Mouse (Mus musculus) kidney, embryonic 14.5 days (tissue): ENCODE data around the gene Thoc5. TPM values are rescaled to one million over a fixed set of nuclear protein-coding genes. Genes with fewer than 3 reads are reported as not detected.

ENCODE experiments used
- ATAC-seq: fragments of 200-750 bp; cut with Nextera tagmentation; 2 replicates; pipeline ENCODE4 v1.8.0; 2017; ENCODE audit warnings: moderate number of reproducible peaks, mild to moderate bottlenecking, moderate TSS enrichment, moderate library complexity; ENCODE audit not compliant: low FRiP score, low TSS enrichment
- H3K27ac ChIP-seq: fragments of 300-500 bp; sonication (generic); 2 replicates; pipeline ENCODE4 v1.5.1; 2014; ENCODE audit warnings: low read depth, mild to moderate bottlenecking, low read length, moderate library complexity, mixed read lengths
- H3K27me3 ChIP-seq: fragments of 300-500 bp; sonication (generic); 2 replicates; pipeline ENCODE4 v1.6.1; 2014; ENCODE audit warnings: mild to moderate bottlenecking, low read length; ENCODE audit not compliant: control insufficient read depth, insufficient read depth
- H3K36me3 ChIP-seq: fragments of 300-500 bp; sonication (generic); 2 replicates; pipeline ENCODE4 v1.6.1; 2014; ENCODE audit warnings: low read length, mixed read lengths; ENCODE audit not compliant: control insufficient read depth, insufficient read depth
- H3K4me1 ChIP-seq: fragments of 300-500 bp; sonication (generic); 2 replicates; pipeline ENCODE4 v1.6.1; 2014; ENCODE audit warnings: low read length, mixed read lengths; ENCODE audit not compliant: control insufficient read depth, insufficient read depth
- H3K4me2 ChIP-seq: fragments of 300-500 bp; sonication (generic); replicated peaks from 2 replicates; pipeline ENCODE4 v1.6.1; 2014; ENCODE audit warnings: low read depth, mild to moderate bottlenecking, low read length
- H3K4me3 ChIP-seq: fragments of 300-500 bp; sonication (generic); 2 replicates; pipeline ENCODE4 v1.5.1; 2014; ENCODE audit warnings: mild to moderate bottlenecking, low read length
- H3K9ac ChIP-seq: fragments of 300-500 bp; sonication (generic); 2 replicates; pipeline ENCODE4 v1.6.1; 2014; ENCODE audit warnings: low read depth, mild to moderate bottlenecking, low read length, moderate library complexity
- H3K9me3 ChIP-seq: fragments of 300-500 bp; sonication (generic); 2 replicates; pipeline ENCODE4 v1.6.1; 2016; ENCODE audit warnings: low read length; ENCODE audit not compliant: control insufficient read depth
- WGBS: fragments of 180-500 bp; shearing (Covaris S2); extraction: QIAGEN DNeasy Blood & Tissue Kit; methylation state at CpG from one replicate; pipeline ENCODE4 v1.1.7; 2014; 5-methylcytosine and 5-hydroxymethylcytosine counted together
- polyA plus RNA-seq: library from polyadenylated mRNA; unstranded; fragments of >200 nt; fragmentation: Nextera tagmentation; extraction: Ambion mirVana; gene quantifications from 2 replicates; pipeline ENCODE4 v1.2.1, GENCODE M21; 2014

The Thoc5 gene
- polyA plus RNA-seq, 1 experiment from 2014 or later: 47.1 TPM

GRCm38 (mm10) chr11:4936243-4936642, 41.1 kb downstream of the Thoc5 start:
- Histone ChIP-seq H3K4me2 (no peak overlapping the region), H3K4me1 (no peaks in the 10 kb centered on the region), H3K9me3 (no peaks in the 10 kb centered on the region), H3K36me3 (no peaks in the 10 kb centered on the region), H3K4me3 (no peak overlapping the region), H3K27me3 (no peaks in the 10 kb centered on the region), H3K9ac (no peak overlapping the region), H3K27ac (no peak overlapping the region)
- no peak for ATAC-seq
- 72% methylated on average over 5 of the region's 5 CpGs for WGBS

GRCm38 (mm10) chr11:4946530-4946929, 51.4 kb downstream of the Thoc5 start:
- Histone ChIP-seq H3K4me3 (peak overlapping the region; percentile 49), H3K4me1 (peaks cover 12% of the 10 kb centered on the region), H3K4me2 (peak overlapping the region; percentile 92), H3K36me3 (no peaks in the 10 kb centered on the region), H3K9ac (no peak overlapping the region), H3K27ac (no peak overlapping the region), H3K27me3 (peaks cover 63% of the 10 kb centered on the region), H3K9me3 (no peaks in the 10 kb centered on the region)
- peak; percentile 29 for ATAC-seq
- 38% methylated on average over 13 of the region's 13 CpGs for WGBS

GRCm38 (mm10) chr11:4946947-4947812, 52.1 kb downstream of the Thoc5 start:
- ATAC-seq: peak; percentile 79
- H3K4me2 ChIP-seq: peak overlapping the region; percentile 92
- H3K27ac ChIP-seq: no peak overlapping the region
- H3K9ac ChIP-seq: peak overlapping the region; percentile 18; the same call in 1 of the 2 replicates
- under 1% methylated on average over 95 of the region's 120 CpGs for WGBS
- H3K9me3 ChIP-seq: no peaks in the 10 kb centered on the region
- H3K27me3 ChIP-seq: peaks cover 67% of the 10 kb centered on the region
- H3K4me1 ChIP-seq: peaks cover 12% of the 10 kb centered on the region
- H3K4me3 ChIP-seq: peak overlapping the region; percentile 49
- H3K36me3 ChIP-seq: no peaks in the 10 kb centered on the region

- Histone ChIP-seq H3K27ac (no peak within 1 kb of the TSS), H3K4me2 (peak within 1 kb of the TSS; percentile 92), H3K36me3 (no peaks in the 10 kb centered on the region), H3K27me3 (peaks cover 69% of the 10 kb centered on the region), H3K9ac (peak within 1 kb of the TSS; percentile 18; the same call in 1 of the 2 replicates), H3K9me3 (no peaks in the 10 kb centered on the region), H3K4me1 (peaks cover 12% of the 10 kb centered on the region), H3K4me3 (peak within 1 kb of the TSS; percentile 49)
- 0 out of 2 replicates have a peak, but pooled peaks have one; percentile 13 for ATAC-seq
- WGBS: under 1% methylated on average over 35 of the region's 41 CpGs
Observed at GRCm38 (mm10) chr11:4947813-4948174, 52.7 kb downstream of the Thoc5 start, which contains the start of gene Nefh. TSS of gene Nefh (minus strand) at chr11:4948064.

GRCm38 (mm10) chr11:4948792-4949191, 53.7 kb downstream of the Thoc5 start:
- no peak overlapping the region for H3K4me2 ChIP-seq
- no peaks in the 10 kb centered on the region for H3K36me3 ChIP-seq
- H3K4me3 ChIP-seq: no peak overlapping the region
- no peaks in the 10 kb centered on the region for H3K9me3 ChIP-seq
- 32% methylated on average over 8 of the region's 8 CpGs for WGBS
- ATAC-seq: no peak
- H3K9ac ChIP-seq: no peak overlapping the region
- peaks cover 12% of the 10 kb centered on the region for H3K4me1 ChIP-seq
- no peak overlapping the region for H3K27ac ChIP-seq
- H3K27me3 ChIP-seq: peaks cover 79% of the 10 kb centered on the region

- no peak overlapping the region for H3K9ac ChIP-seq
- no peak for ATAC-seq
- H3K36me3 ChIP-seq: no peaks in the 10 kb centered on the region
- no peak overlapping the region for H3K4me3 ChIP-seq
- H3K27ac ChIP-seq: no peak overlapping the region
- H3K27me3 ChIP-seq: peaks cover 86% of the 10 kb centered on the region
- H3K4me2 ChIP-seq: no peak overlapping the region
- no peaks in the 10 kb centered on the region for H3K9me3 ChIP-seq
- peaks cover 12% of the 10 kb centered on the region for H3K4me1 ChIP-seq
- WGBS: 6% methylated on average over 23 of the region's 23 CpGs
Observed at GRCm38 (mm10) chr11:4949256-4950044, 54.3 kb downstream of the Thoc5 start.

- Histone ChIP-seq H3K9me3 (no peaks in the 10 kb centered on the region), H3K4me3 (no peak overlapping the region), H3K27me3 (peaks cover 53% of the 10 kb centered on the region), H3K4me1 (no peaks in the 10 kb centered on the region), H3K36me3 (no peaks in the 10 kb centered on the region), H3K9ac (no peak overlapping the region), H3K27ac (no peak overlapping the region), H3K4me2 (no peak overlapping the region)
- no peak for ATAC-seq
- 6% methylated on average over 5 of the region's 6 CpGs for WGBS
Observed at GRCm38 (mm10) chr11:4953401-4953800, 58.3 kb downstream of the Thoc5 start.

- H3K9me3 ChIP-seq: no peaks in the 10 kb centered on the region
- H3K9ac ChIP-seq: no peak overlapping the region
- no peak overlapping the region for H3K4me3 ChIP-seq
- no peaks in the 10 kb centered on the region for H3K36me3 ChIP-seq
- peaks cover 48% of the 10 kb centered on the region for H3K27me3 ChIP-seq
- H3K4me2 ChIP-seq: no peak overlapping the region
- no peaks in the 10 kb centered on the region for H3K4me1 ChIP-seq
- ATAC-seq: no peak
- under 1% methylated on average over 8 of the region's 8 CpGs for WGBS
- H3K27ac ChIP-seq: no peak overlapping the region
Observed at GRCm38 (mm10) chr11:4953918-4954317, 58.8 kb downstream of the Thoc5 start.
